Mouse (Mus musculus) heart, adult 2 months (tissue): ENCODE measurements around the gene Ptch2. TPM values are rescaled to one million over a fixed set of nuclear protein-coding genes. Genes with fewer than 3 reads are reported as not detected.

ENCODE experiments used
- DNase-seq, 2 experiments: peaks; one replicate each; pipeline ENCODE4 v3.0.0; 2021
- H3K27ac ChIP-seq: fragments of 200-600 bp; 2 replicates; pipeline ENCODE4 v1.8.1; 2022
- H3K27me3 ChIP-seq: fragments of 200-500 bp; 2 replicates; pipeline ENCODE4 v1.6.1; 2012; ENCODE audit warnings: mild to moderate bottlenecking, low read length, inconsistent platforms, mixed read lengths; ENCODE audit not compliant: control insufficient read depth, insufficient read depth
- H3K36me3 ChIP-seq: fragments of 200-500 bp; 2 replicates; pipeline ENCODE4 v1.6.1; 2012; ENCODE audit warnings: low read length, inconsistent platforms; ENCODE audit not compliant: control insufficient read depth, insufficient read depth
- H3K4me1 ChIP-seq: fragments of 200-500 bp; 2 replicates; pipeline ENCODE4 v1.6.1; 2011; ENCODE audit warnings: low read length; ENCODE audit not compliant: control insufficient read depth, insufficient read depth
- H3K4me3 ChIP-seq: fragments of 200-600 bp; 2 replicates; pipeline ENCODE4 v1.8.1; 2022
- H3K79me2 ChIP-seq: fragments of 200-500 bp; replicated peaks from 2 replicates; pipeline ENCODE4 v1.6.1; 2012; ENCODE audit warnings: mild to moderate bottlenecking, inconsistent platforms, low read length, moderate library complexity, mixed read lengths; ENCODE audit not compliant: control insufficient read depth, insufficient read depth
- H3K9ac ChIP-seq: fragments of 200-500 bp; 2 replicates; pipeline ENCODE4 v1.6.1; 2012; ENCODE audit warnings: low read depth, mild to moderate bottlenecking, control low read depth, inconsistent platforms, low read length, mixed read lengths
- CTCF ChIP-seq: fragments of 200-600 bp; IDR thresholded peaks from 2 replicates; pipeline ENCODE4 v1.8.1; 2022; ENCODE audit warnings: antibody characterized with exemption, mild to moderate bottlenecking, moderate library complexity
- EP300 ChIP-seq: fragments of 200-500 bp; IDR thresholded peaks from 2 replicates; pipeline ENCODE4 v1.6.1; 2011; ENCODE audit warnings: low read depth, low read length, control low read depth; ENCODE audit not compliant: insufficient read depth
- POLR2A ChIP-seq: fragments of 200-500 bp; IDR thresholded peaks from 2 replicates; pipeline ENCODE4 v1.6.1; 2011; ENCODE audit warnings: mild to moderate bottlenecking, low read depth, low read length, control low read depth; ENCODE audit not compliant: insufficient read depth
- WGBS: fragments of 180-500 bp; shearing (Covaris S2); methylation state at CpG from one replicate; pipeline ENCODE4 v1.1.7; 2018; 5-methylcytosine and 5-hydroxymethylcytosine counted together
- intact Hi-C: fragments of 180-260 bp; cut with DNase I; formaldehyde crosslinking; loops from one replicate; pipeline ENCODE4 v1.15.1; 2025
- microRNA-seq, 2 experiments: library from miRNA; unstranded; fragments of <30 nt; microRNA quantifications; one replicate each; pipeline ENCODE4 v1.2.0; 2021
- polyA plus RNA-seq: library from polyadenylated mRNA; depleted of rRNA; stranded (reverse); fragments of >200 nt; gene quantifications from 2 replicates; pipeline ENCODE4 v1.2.3, GENCODE M21; 2012; rRNA removed
- total RNA-seq, 2 experiments: library from RNA; stranded (reverse); gene quantifications; 2 replicates each; pipeline ENCODE4 v1.2.3; 2021

Gene Ptch2
- total and polyA plus RNA-seq, 3 experiments = 0.70 to 2.4 (median 0.86) TPM

DNA sequence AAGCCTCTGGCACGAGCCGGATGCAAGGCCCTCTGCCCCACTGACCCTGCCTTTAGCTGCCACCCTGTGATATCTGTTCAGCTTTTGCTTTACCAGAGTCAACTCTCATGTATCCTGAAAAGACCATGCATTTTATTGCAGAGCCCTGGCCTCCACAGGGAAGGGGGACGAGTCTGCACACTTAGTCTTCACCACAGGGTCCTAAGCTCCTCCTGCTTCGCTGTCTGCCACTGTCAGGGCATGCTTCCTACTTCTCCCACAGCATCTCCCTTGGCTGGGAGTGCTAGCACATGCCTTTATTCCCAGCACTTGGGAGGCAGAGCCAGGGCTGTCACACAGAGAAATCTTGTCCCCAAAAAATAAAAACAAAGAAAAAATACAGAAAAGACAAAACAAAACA, 65.3 kb downstream of the Ptch2 start:
- no peak for DNase-seq
- H3K9ac ChIP-seq = no peak overlapping the region
- WGBS = 83% methylated on average over 4 of the region's 4 CpGs
- no peak overlapping the region for H3K4me3 ChIP-seq
- no peaks in the 10 kb centered on the region for H3K79me2 ChIP-seq
- no peaks in the 10 kb centered on the region for H3K4me1 ChIP-seq
- no peaks in the 10 kb centered on the region for H3K27me3 ChIP-seq
- TF ChIP-seq CTCF (no peak), EP300 (no peak), POLR2A (no peak)
- no peaks in the 10 kb centered on the region for H3K36me3 ChIP-seq
- H3K27ac ChIP-seq = no peak overlapping the region
- intact Hi-C loops = no loop called here

Small RNA genes within 50 kb of the gene (microRNA-seq; reads per million reads assigned to microRNA genes)
- gene Gm22398 = 0 reads per million in 2 experiments

Other genes with a start within 250 kb of the Ptch2 start
- 1 to 10 TPM; 1.0 TPM for gene Zswim5, start 218.7 kb upstream of the Ptch2 start, total RNA-seq
- 0.86 and 1.4 TPM in 2 replicates for gene Zswim5, start 218.7 kb upstream of the Ptch2 start, polyA plus RNA-seq
- gene Urod, start 101.7 kb upstream of the Ptch2 start, total RNA-seq = 10 to 100 TPM; 86.7 to 91.9 TPM
- 77.1 and 117 TPM in 2 replicates for gene Urod, start 101.7 kb upstream of the Ptch2 start, polyA plus RNA-seq
- gene Hectd3, start 100.8 kb upstream of the Ptch2 start, total RNA-seq = 10 to 100 TPM; 14.0 to 20.6 TPM
- 28.4 and 31.0 TPM in 2 replicates for gene Hectd3, start 100.8 kb upstream of the Ptch2 start, polyA plus RNA-seq
- gene Eif2b3, start 76.7 kb upstream of the Ptch2 start, total RNA-seq = 10 to 100 TPM; 12.0 to 14.6 TPM
- gene Eif2b3, start 76.7 kb upstream of the Ptch2 start, polyA plus RNA-seq = 7.9 and 11.6 TPM in 2 replicates
- gene Btbd19, start 29.6 kb downstream of the Ptch2 start, total RNA-seq = 1 to 10 TPM; 2.9 to 3.2 TPM
- gene Btbd19, start 29.6 kb downstream of the Ptch2 start, polyA plus RNA-seq = 6.6 and 12.2 TPM in 2 replicates
- not detected for gene Tctex1d4, start 30.7 kb downstream of the Ptch2 start, total RNA-seq
- 0.29 and 4.2 TPM in 2 replicates for gene Tctex1d4, start 30.7 kb downstream of the Ptch2 start, polyA plus RNA-seq
- 1 to 10 TPM; 1.4 to 1.9 TPM for gene Plk3, start 37.9 kb downstream of the Ptch2 start, total RNA-seq
- gene Plk3, start 37.9 kb downstream of the Ptch2 start, polyA plus RNA-seq = 4.5 and 4.7 TPM in 2 replicates
- 100 to 1,000 TPM; 553 to 608 TPM for gene Rps8, start 60.2 kb downstream of the Ptch2 start, total RNA-seq
- 315 and 381 TPM in 2 replicates for gene Rps8, start 60.2 kb downstream of the Ptch2 start, polyA plus RNA-seq
- gene Kif2c, start 86.6 kb downstream of the Ptch2 start, total RNA-seq = under 1 TPM; 0.14 to 0.26 TPM
- 0.25 and 0.41 TPM in 2 replicates for gene Kif2c, start 86.6 kb downstream of the Ptch2 start, polyA plus RNA-seq
- 10 to 100 TPM; 25.0 to 30.6 TPM for gene Tmem53, start 155.9 kb downstream of the Ptch2 start, total RNA-seq
- 51.8 and 62.3 TPM in 2 replicates for gene Tmem53, start 155.9 kb downstream of the Ptch2 start, polyA plus RNA-seq
- gene Armh1, start 156.1 kb downstream of the Ptch2 start, total RNA-seq = not detected
- gene Armh1, start 156.1 kb downstream of the Ptch2 start, polyA plus RNA-seq = 0.43 TPM in 1 of 2 replicates, not detected in the other